Mouse (Mus musculus) testis, postnatal 10 days (tissue): ENCODE measurements at regions not wholly inside any gene's neighbourhood (a gene's known extent, or its start where the extent isn't known, plus 50 kb on each side); places are given as distances from the start of the nearest gene placed in this dataset.
"Not testable (repeated sequence)": the region's sequence is repeated elsewhere in the genome, so short reads cannot be mapped to it uniquely, and the experiment has no call there.

Source experiments
- DNase-seq: peaks from one replicate; pipeline ENCODE4 v3.0.0; 2021; ENCODE audit warnings: low spot score

DNA sequence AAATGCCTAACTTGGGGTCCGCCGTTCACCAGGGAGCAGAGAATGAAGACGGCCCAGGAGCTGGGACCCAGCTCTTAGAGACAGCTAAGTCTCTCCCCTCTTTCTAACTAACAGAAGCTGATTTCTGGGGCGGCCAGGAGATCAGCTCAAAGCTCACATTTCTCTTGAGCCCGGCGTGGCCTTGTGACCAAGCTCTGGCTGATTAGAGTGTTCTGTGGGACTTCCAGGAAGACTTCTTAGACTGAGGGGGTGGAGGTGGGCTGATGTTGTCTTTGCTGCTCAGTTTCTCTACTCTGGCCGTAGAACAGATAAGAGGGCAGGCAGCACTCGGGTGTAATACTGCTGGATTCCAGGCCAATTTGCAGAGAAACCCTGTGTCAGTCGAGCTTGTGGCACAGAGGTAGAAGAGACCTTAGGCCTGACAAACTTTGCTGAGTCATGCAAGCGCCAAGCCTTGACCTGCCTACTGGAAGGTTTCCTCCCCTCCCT is 96.5 kb upstream of the Map3k1 start:
- DNase-seq: peak; percentile 54

DNA sequence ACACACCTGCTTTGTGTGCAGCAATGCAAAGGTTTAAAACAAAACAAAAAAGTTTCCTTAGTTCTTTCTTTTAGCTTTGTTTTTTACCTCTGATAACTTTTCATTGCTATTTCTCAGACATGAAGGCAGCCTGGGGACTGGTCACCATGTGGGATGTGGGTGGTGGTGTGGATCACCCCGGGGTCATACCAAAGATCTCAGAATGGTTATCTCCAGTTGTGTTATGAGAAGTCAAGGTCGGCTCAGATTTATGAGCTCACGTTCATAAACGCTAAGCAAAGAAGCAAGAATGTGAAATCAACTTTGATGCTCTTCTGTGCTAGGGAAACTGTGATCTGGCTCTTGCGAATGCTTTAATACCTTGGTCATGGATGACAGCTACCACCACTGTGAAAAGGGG is 102.3 kb upstream of the Map3k1 start:
- no peak for DNase-seq

DNA sequence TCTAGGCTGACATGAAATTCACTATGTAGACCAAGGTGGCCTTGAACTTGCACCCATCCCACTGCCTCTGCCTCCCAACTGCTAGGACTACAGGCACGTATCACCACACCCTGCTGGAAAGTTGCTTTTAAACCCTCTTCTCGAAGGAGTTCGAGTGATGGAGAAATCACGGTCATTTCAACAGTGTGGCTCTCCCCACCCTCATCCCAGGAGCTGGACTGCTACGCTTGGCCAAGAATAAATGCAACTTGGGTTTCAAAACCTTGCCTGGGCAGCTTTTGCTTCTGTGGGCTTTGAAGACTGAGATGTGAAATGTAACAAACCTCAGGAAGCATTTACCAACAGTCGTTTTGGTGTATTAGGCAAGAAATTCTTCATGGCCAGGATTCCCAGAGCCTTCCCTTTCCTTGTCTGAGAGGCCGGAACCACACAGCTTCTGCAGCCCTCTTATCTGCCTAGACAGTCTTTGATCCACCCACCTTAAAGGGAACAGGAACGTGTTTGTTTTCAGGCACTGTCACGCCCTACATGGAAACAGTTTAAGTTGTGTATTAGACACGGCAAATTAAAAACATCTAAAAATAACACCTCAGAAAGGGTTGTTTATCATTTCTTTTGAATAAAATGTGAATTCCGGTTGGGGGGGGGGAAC is 103.0 kb upstream of the Map3k1 start:
- DNase-seq: no peak

DNA sequence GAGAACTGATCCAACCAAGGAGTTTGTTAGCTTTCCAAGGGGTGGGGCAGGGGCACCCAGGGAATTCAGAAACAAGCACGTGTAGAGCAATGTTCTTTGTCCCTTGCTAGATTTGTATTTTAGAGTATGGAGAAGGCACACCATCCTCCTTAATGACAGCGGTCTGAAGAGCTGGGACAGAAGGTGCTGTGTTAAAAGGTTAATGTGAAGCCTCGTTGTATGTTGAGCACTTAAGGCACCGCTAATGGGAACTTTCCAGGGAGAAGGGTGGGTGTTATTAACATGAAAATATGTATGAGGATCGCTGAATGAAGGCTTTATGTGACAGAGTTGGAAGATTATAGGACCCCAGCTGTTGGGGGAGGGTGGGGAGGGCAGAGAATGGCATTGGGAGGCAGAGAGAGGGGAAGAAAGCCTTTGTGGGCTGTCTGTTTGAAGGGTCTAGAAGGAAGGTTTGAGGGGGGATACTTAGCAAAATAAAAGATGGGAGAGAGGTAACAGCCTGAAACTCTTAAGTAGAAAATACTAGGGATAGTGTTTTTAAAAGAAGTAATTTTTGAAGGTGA is 105.6 kb upstream of the Map3k1 start:
- no peak for DNase-seq

DNA sequence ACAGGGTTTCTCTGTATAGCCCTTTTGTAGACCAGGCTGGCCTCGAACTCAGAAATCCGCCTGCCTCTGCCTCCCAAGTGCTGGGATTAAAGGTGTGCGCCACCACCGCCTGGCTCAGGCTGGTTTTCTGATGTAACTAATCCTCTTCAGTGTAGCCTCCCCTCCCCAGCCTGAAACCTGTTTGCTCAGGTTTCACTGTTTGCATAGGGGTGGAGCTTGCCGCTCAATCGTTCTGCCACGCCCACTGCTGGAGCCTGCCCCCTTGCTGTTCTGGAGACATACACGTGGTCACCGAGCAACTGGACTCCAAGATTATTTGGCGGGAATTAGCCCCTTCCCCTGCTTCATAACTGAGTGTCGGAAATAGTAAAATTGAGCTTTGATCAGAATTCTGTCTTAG is 110.6 kb upstream of the Map3k1 start:
- DNase-seq: not testable (repeated sequence)

DNA sequence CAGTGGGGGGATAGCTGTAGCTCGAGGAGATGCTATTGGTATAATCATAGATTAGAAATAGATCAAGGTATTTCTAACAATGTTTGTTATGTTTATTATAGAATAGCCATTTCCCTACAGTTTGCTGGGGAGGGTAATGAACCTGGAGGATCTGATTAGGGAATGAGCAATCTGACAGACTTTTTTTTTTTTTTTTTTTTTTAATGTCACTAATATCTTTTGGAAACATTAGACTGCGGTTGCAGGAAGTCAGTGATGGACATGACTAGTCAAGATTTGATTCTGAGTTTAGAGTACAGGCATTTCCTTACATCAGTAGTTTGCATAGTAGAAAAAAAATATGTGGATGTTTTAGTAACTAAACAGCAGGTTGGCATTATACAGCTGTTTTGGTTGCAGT is 111.7 kb upstream of the Map3k1 start:
- no peak for DNase-seq

DNA sequence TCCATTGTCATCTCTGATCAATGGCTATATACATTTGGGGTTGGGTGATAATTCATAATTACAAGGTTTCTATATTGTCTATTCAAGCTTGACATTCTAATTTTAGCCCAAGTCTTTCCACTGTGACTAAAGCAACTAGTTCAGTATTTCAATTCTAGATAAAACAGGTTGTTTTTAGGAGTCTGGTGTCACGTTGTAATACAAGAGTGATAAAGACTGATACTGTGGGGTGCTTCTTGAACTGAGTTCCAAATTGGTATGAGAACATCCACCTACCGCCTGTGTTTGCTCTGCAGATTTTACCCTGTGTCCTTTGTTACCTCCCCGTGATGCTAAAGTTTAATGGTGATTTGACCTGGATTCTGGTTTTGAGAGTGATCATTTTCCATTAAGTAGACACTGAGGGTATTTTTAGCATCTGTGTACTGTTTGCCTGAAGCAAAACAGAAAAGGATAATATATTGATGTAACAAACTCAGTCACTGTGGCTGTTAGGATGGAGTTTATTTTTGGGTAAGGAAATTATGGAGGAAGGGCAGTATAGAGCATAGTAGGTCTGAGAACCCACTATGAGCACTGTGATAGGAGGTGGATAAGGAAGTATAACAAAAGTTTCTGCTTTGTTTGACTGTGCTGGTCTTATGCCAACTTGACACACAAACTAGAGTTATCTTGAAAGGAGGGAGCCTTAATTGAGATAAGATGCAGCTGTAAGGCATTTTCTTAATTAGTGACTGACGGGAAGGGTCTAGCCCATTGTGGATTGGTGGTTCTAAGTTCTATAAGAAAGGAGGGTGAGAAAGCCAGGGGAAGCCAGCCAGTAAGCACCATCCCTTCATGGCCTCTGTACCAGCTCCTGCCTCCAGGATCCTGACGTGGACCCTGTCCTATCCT is 112.6 kb upstream of the Map3k1 start:
- DNase-seq: no peak

DNA sequence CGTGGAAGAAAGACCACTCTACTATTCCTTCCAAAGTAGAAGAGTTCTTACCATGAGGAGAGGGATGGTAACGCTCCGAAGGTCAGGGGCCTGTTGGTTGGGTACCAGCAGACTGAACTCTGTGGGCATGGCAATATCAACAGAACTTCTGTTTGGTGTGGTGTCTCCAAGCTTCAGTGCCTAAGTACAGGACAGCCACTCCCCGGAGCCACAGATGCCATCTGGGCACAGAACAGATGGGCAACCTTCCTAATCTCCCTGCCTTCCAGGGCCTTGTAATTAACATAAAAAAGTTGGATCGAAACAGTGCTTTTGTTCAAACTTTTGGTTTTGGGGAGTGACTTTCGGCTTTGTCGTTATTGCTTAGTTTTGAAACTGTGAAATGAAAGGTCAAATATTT is 116.6 kb upstream of the Map3k1 start:
- DNase-seq: no peak

DNA sequence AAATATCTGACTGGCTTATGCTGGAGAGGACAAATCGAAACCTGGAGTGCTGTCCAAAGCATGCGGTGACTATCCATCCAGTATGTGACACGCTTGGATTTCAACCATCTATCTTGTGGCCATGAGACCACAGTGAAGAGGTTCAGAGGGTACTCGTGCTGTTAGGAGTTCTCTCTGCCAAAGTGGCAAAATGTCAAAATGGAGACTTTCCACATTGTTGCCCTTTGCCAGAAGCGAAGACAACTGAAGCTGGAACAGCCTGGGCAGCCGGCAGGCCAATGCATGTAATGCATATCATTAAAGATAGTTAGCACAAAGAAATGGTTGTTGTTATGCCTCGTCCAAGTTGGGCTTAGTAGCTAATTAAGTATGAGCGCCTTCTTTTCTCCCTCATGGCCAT is 118.0 kb upstream of the Map3k1 start:
- no peak for DNase-seq

DNA sequence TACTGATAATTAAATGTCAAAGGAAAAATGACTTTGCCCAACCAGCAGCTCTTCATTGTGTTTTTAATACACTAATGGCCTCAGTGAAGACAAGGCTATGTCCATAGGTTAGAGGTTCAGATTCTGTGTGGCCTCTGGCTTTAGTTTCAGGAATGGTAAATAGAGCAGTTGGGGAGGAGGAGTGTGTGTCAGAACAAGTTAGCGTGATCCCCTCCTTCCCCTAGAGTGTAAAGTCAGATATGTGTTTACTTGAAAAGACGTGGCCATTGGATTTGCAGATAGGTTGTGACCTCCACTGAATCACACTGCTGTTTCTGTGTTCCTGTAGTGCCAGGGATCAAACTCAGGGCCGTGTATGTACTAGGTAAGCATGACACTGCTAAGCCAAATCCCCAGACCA is 118.7 kb upstream of the Map3k1 start:
- DNase-seq: no peak

DNA sequence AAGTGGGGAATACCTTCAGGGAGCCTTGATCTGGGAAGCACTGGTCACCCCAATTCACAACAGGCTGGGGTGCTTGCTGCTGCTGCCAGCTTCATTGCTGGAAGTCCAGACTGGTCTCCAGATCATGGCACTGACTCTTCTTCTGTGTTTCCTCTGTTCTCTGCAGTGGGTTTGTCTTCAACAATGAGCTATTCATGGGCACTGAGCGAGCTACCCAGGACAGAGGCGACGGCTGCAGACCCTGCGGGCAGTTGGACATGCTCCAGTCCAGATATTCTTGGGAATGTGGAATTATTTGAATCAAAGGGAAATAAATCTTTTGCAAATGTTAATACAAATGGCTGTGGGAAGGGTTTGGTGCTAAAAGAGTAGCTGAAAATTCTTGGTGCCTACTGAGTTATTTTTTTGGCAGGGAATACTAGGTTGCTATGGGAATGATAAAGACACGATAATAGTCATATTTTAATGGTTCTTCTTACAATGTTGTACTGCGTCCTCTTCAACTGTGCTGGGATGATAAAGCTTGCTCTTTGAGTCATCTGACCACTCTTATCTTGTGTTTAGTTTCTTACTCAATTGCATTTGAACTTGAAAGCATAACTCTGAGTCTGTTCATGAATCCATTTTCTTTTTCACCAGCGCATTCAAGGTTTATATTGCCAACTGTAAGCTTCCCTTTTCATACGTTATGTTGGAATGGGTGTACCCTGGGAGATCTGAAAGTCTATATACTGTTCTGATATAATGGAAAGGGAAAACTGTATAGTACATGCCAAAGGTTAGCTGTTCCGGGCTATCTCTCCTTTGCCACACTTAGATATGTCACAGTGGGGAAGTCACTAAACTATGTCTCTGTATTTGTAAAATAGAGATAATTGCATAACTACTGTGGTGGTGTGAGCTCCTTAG is 120.1 kb upstream of the Map3k1 start:
- no peak for DNase-seq

DNA sequence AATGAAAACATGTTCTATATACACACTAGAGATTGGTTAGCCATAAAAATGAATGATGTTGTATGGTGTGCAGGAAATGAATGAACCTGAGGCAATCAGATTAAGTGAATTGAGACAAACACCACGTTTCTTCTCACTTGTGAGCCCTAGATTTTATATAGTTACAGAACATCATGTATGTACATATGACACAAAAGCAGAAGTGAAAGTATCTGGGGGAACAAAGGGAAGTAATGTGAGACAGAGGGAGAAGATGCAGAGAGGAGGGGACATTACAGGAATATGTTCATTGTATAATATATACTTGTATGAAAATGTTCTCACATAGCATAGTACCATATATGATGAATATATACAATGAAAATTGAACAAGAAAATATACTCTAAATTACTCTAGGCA is 121.1 kb upstream of the Map3k1 start:
- DNase-seq: no peak

DNA sequence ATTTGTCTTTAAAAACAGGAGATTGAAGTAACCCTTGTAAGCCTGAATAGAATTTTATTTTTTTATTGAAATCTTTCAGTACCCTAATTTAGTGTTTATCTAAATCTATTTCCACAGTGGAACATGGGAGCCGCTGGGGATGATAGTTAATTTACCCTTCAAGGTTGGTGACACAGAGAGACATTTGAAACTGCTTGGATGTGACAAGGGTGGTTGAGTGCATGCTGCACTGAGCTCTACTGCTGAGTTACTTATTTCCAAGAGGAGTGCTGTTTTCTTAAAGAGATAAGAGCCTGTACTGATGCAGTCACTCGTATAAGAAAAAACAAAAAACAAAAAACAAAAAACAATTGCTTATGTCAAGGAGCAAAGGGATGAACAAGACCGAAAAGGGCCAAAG is 123.7 kb upstream of the Map3k1 start:
- no peak for DNase-seq

DNA sequence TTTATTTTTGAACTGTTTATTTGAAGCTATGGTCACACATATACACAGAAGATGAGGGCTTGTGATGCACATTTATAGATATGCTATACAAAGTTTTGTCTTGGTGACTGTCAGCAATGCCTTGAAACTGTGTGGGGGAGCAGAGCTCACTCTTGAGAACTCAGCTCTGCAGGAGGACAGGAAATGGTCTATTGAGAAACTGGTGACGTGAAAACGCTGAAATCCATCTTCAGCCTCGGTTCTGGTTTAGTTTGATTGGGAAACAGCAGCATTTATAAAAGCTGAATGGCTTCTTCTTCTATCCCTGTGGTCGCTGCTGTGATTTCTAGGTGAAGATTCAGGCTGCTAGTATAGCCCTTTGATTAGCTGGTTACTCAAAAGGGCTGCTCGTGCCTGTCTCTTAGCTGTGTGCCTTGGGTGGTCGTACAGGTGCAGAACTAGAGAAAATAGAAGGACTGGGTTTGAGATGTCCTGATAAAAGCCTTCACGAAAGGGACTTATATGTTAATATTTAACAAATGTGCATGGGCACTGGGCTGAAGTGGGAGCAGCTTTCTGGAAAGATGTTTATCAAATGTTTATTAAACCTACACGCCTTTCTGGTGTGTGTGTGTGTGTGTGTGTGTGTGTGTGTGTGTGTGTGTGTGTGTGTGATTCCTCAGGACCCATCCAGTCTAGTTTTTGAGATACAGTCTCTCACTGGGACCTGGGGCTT is 124.9 kb upstream of the Map3k1 start:
- no peak for DNase-seq

DNA sequence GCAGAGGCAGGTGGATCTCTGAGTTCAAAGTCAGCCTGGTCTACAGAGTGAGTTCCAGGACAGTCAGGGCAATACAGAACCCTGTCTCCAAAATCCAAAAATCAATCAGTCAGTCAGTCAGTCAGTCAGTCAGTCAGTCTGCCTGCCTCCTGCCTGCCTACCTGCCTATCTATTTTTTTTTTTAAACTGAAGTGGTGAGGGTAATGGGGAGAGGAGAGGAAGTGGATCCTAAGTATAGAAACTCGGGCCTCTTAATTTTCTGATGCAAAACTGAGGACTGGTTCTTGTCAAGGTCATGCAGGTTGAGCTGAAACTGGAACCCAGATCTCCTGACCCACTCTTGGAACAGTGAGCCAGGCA is 126.9 kb upstream of the Map3k1 start:
- no peak for DNase-seq

DNA sequence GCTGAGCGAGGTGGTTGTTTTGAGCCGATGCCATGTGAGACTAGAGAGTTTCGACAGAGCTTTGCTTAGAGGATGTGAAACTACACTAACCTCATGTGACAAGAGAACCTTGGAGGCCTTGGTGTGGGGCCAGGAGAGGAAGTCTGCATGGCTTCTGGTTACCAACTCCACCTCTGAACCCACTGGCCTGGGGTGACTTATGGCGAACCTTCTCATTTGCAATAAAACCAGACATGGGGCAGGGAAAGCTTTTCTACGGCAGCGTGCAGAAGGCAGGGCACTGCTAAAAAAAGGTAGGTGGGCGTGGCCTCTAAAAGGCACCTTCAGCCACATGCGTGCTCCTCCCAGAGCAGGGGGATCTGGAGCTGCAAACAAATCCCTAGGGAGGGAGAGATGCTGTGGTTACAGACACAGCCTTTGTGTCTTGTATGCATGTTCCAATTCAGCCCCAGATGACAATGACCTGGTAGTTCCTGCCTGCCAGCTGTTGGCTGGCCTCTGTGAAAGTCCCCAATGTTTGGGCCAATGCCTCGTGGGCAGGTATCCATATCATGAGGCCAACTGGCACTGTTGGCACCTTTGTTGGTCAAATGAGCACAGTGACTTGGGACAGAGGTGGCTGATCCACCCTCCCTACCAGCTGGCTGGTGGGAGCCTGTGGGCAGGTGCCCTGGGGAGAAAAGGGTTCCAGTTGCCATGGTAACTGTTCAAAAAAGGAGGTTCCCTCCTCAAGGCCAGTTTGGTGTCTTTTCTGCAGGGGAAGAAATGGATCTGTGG is 127.5 kb upstream of the Map3k1 start:
- DNase-seq: peak; percentile 51

DNA sequence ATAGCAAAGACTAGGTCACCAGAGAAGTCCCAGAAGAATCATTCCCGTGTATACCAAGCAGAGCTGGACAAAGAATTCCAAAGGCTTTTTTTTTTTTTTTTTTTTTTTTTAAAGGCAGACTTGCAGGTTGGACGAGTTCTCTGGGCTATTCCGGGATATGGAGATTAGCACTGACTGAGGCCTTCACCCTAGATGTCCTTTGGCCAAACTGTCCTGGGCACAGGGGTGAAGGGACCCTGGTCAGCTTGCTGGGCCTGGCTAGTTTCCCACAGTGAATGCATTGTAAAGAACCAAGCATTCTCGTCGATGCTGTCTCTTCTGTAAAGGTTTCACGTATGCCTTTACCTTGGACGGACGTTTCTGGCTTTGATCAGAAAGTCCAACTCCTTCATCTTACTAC is 128.2 kb upstream of the Map3k1 start:
- DNase-seq: no peak

DNA sequence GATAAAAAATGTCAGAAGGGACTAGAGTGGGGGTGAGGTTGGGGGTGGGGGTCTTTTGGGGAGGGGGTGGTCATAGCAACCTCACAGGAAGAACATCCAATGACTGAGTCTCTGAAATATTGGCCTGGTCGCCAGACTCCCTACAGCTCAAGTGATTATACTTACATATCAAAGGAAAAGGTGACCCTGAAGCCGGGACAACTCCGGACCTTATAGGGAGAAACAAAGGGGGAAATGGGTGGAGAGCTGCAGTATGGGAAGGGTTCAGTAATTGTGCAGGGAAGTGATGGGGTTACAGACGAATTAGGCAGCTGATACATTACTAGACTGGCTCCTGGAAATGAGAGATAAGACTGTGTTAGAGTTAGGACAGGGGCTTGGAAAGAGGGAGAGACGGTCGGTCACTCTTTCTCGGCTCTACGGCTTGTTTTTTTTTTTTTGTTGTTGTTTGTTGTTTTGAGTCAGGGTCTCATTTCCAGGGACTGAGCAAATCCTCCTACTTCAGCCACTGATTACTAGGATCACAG is 130.2 kb upstream of the Map3k1 start:
- DNase-seq: no peak

DNA sequence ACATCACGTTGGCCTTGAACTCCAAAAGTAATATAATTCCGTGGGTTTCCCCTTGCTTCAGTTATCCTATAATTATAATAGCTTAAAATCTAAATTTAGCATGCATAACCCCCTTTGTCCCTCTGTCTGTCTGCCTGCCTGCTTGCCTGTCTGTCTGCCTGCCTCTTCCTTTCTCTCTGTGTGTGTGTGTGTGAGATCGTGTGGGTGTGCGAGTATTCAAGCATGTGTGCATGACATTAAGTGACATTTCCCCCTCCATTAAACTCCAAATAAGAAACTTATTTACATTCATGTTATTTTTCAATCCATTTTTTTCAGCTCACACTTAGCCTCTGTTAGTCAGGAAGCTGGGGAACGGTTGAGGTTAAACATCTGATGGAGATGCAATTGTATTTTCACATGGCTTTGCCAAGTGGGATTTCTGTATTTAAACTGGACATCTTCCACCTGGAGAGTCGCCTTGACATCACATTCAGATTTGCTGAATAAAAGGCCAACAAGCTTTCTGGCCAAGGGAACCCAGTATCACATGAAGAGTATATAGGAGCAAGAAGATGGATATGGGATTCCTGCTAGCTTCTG is 130.8 kb upstream of the Map3k1 start:
- no peak for DNase-seq

DNA sequence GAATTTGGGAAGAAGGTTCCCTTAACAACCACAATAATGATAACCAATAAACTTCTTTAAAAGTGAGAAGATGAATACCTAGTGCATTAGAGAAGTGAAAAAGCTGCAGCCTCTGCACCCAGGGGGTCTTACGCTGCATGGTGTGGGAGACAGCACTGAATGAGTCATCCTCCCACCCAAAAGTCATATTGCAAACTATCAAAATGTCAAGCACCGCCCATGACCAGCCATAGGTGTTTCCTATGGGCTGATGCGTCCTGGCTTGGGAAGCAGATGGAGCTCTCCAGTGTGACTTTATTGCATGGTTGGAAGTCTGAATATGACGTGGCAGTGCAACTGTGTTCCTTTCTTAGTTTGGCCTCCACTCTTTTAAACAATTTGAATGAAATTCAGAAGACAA is 131.5 kb upstream of the Map3k1 start:
- no peak for DNase-seq
